Mouse (Mus musculus): ENCODE results near the gene Fhit.
"Not testable (repeated sequence)": the region's sequence is repeated elsewhere in the genome, so short reads cannot be mapped to it uniquely, and the experiment has no call there.

The Fhit gene

GRCm38 (mm10) chr14:9963853-9964252 lies 1198.0 kb downstream of the Fhit start:
- no peak for DNase-seq (ENCODE audit: low spot score)

GRCm38 (mm10) chr14:9960396-9960795 lies 1201.4 kb downstream of the Fhit start:
- no peak for DNase-seq (ENCODE audit: low spot score)

DNA sequence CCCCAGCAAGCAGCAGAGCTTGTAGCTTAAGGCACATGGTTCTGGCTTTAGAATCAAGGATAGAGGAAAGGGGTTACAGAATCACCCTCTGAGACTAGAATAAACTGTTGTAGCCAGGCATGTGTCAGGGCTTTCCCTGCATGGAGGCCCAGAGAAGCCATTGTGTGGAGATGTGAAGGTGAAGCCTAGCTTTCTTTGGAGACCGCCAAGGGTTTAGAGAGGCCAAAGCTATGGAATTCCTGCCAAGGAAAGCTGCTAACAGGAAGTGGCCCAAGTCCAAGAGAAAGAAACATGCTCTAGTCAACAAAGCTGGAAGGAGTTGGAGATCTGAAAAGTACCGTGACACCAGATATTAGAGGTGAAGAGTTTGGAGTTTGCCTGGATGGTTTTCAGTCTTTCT lies 1262.3 kb downstream of the Fhit start:
- DNase-seq (ENCODE audit: low spot score), result no peak

- DNase-seq (ENCODE audit: low spot score), result no peak
Observed at GRCm38 (mm10) chr14:9896556-9896955, 1265.3 kb downstream of the Fhit start.

DNA sequence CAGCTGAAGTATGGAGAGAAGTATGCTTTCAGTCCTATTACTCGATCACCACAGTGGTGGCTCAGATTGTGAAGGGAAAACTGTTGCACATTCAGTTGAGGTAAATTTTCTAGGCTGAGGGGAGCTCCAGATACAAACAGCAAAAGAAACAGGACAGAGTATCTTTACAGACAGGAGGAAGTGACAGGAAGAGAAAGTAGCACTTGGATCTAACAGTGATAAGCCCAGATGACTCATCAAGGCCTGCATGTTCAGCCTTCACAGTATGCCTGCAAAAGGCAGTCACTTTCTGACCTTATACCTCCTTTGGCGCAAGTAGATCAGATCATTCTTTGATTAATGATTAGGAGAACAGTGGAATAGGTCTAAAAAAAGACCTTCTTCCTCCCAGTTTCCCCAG lies 1309.8 kb downstream of the Fhit start:
- DNase-seq (ENCODE audit: low spot score), result no peak

DNA sequence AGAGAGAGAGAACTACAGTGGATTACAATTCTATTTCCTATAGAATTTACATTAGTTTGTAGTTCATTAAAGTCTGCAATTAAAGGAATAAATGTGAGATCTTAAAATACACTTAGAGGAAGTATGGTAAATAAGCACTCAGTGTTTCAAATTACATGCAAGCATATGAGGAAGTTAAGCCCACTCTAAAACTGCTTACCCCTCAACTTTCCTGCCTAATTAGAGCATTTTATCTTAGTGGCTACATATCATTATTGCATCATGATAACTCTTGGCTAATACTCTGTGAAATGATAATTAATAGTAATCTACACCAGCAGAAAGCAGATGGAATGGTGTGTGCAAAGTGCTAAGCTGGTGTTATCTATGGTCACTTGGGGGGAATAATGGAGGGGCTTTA lies 1329.5 kb downstream of the Fhit start:
- DNase-seq (ENCODE audit: low spot score), result no peak

GRCm38 (mm10) chr14:9828699-9829240 lies 1333.1 kb downstream of the Fhit start:
- DNase-seq (ENCODE audit: low spot score), result not testable (repeated sequence)

DNA sequence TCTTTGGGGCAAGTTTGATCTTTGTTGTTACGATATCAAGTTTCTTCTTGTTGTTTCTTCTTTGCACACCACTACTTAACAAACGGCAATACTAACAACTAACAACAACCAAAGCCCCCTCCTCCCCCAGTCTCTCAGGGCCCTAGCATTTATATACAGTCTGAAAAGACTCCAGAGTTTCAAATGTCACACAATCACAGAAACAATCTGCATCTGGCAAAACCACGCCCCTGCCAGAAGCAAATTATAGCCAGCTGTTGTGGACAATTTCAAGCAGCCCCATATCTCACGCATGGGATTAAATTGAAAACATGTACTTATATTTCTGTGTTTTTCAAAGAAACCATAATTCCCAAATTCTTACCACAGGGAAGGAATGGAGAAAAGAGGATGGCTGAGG lies 1345.9 kb downstream of the Fhit start:
- DNase-seq (ENCODE audit: low spot score), result no peak

- no peak for DNase-seq (ENCODE audit: low spot score)
Observed at GRCm38 (mm10) chr14:9811847-9812321, 1350.0 kb downstream of the Fhit start.

GRCm38 (mm10) chr14:9811177-9811846 lies 1350.5 kb downstream of the Fhit start:
- no peak for DNase-seq (ENCODE audit: low spot score)

- DNase-seq (ENCODE audit: low spot score), result no peak
Observed at GRCm38 (mm10) chr14:9793403-9793802, 1368.4 kb downstream of the Fhit start.

DNA sequence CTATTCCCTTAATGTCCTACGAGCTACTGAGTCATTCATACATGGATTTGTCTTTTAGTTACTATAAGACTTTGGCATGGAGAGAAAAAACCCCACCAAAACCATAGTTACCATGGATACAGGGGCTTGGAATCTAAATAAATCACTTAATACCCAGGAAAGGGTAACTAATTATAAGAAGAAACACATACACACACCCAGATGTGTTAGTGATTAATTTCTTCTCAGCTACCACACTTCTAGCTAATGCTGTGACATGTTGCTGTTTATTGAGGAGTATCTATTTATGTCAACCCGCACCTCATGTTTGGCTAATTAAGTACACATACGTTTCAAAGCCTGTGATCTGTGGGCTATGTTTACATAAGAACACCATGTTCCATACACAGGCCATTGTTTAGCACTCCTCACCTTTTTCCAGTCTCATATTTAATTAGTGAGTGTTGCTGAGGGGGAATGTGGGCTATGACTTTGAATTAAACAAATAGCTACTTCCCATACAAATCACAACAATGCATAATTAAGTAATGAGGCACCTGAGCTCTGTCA lies 1373.4 kb downstream of the Fhit start:
- no peak for DNase-seq (ENCODE audit: low spot score)

GRCm38 (mm10) chr14:9787389-9787788 lies 1374.4 kb downstream of the Fhit start:
- no peak for DNase-seq (ENCODE audit: low spot score)

GRCm38 (mm10) chr14:9785861-9786260 lies 1376.0 kb downstream of the Fhit start:
- DNase-seq (ENCODE audit: low spot score), result no peak

GRCm38 (mm10) chr14:9751341-9751740 lies 1410.5 kb downstream of the Fhit start:
- DNase-seq (ENCODE audit: low spot score), result no peak

DNA sequence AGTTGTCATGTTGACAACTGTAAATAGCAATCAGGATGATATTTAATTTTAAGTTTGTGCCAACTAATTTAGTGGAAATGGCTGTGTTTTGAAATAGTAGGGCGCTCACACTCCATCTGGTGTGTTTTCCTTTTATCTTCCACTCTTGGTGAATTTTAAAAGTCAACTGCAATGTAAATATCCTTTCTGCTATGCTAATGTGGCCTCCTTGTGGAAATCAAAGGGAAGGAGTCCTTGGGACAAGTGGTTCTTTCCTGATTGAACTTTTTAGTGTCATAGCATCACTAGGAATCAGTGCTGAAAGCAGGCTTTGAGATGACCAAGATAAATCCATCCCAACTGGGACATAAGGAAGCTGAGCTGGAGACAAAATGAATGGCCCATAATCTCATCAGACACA lies 1413.1 kb downstream of the Fhit start:
- no peak for DNase-seq (ENCODE audit: low spot score)

DNA sequence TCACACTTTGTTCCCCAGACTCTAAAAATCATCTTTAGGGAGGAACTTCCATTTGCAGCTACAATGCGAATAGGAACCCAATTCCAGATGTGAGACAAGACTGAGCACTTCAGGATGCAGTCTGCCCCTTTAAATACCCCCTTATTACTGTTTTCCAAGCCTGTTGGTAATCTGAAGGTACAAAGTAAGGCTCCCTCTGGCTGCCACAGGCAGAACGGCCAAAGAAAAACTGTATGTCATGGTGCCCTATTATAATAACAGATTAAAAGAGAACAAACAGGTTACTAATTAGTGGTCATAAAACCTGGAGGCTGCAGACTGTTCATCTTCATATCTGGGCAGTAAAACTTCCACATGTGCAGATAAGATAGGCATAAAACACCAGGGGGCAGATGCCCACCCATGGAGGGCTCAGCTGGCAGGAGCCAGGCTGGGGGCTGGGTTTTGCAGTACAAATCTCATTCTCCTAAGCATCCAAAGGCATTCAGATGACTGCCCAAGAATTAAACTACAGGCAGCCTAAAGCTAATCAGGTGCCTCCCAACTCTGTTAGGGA lies 1439.8 kb downstream of the Fhit start:
- DNase-seq (ENCODE audit: low spot score), result no peak

GRCm38 (mm10) chr14:9698621-9699020 lies 1463.2 kb downstream of the Fhit start:
- no peak for DNase-seq (ENCODE audit: low spot score)

- no peak for DNase-seq (ENCODE audit: low spot score)
Observed at GRCm38 (mm10) chr14:9697101-9697500, 1464.7 kb downstream of the Fhit start.

DNA sequence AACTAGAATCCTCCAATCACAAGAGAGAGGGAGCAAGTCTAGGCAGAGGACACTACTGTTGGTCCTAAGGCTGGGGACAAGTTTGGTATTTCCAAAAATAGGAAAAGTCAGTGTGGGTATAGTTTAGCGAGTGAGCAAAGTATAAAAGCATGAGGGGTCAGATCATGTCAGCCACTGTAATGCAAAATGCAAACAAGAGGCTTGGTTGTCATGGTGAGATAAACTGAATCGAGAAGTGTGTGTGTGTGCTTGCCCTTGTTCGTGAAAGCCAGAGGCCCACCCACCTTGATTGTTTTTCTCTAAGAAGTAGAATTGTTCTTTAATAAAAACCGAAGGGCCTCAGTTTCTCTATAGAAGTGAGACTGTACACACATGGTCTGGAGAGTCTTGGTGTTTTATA lies 1465.8 kb downstream of the Fhit start:
- DNase-seq (ENCODE audit: low spot score), result no peak

GRCm38 (mm10) chr14:9695217-9695690 lies 1466.6 kb downstream of the Fhit start:
- DNase-seq (ENCODE audit: low spot score), result no peak

DNA sequence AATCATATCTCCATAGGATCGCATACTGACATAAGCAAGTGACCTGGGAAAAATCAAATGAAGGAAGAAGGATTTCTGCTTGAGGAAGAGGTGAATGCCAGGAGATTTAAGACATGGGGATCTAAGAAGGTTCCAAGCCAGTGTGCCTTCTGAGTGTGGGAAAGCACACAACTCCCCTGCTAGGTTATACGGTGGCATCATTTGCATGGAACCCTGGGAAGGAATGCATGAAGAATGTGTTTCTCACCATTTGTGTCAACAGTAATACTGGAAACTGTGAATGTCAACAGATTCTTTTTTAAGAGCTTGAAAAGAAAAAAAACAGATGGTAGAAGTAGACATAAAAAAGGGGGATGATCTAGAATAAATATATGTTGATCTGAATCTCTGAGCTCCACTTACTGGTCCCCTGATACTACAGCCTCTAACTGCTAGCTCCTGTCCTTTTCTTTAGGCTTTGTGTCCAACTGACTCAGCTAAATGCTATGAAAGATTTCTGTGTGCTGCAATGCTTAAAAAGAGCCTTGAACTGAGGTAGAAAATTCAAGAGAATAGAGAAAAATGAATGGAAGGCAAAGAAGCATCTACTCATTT lies 1473.1 kb downstream of the Fhit start:
- no peak for DNase-seq (ENCODE audit: low spot score)

DNA sequence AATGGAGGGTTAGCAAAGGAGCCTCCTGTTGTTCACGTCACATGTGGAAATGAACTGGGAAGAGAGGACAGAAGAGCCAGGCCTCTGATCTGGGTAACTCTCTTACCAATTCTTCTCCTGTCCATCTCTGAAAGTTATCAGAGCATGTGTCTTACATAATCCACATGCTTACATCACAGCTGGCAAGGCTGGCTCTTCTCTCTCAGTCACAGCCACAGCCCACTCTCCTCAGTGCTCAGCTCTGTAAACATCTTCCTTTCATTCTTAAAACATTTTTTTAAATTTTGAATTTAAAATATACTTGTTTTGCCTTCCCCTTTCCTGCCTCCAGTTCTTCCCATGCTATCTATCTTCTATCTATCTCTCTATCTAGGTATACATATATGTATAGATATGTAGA lies 1477.5 kb downstream of the Fhit start:
- DNase-seq (ENCODE audit: low spot score), result peak; percentile 7

Measured in adipocyte (in vitro differentiated cells).